Mouse (Mus musculus): ENCODE data around the gene Nfil3.

The Nfil3 gene

DNA sequence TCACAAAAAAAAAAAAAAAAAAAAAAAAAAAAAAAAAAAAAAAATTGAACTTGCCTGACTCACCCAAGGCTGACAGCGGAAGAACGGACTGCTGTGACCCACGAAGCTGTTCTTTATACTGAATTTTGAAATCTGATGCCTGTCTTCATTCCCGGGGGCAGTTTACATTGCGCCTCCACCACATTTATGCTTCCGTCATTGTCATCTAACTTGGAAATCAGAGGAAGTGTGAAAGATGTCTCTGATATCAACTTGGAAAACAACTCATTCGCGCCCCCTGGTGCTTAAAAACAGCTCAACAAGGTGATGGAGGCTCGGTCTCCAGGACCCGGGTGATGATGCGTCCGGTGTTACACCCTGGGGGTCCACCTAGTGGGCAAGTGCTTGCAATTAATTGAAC, 1.8 kb upstream of the Nfil3 start:
- DNase-seq (ENCODE audit: low read depth, low spot score): peak; percentile 87

DNA sequence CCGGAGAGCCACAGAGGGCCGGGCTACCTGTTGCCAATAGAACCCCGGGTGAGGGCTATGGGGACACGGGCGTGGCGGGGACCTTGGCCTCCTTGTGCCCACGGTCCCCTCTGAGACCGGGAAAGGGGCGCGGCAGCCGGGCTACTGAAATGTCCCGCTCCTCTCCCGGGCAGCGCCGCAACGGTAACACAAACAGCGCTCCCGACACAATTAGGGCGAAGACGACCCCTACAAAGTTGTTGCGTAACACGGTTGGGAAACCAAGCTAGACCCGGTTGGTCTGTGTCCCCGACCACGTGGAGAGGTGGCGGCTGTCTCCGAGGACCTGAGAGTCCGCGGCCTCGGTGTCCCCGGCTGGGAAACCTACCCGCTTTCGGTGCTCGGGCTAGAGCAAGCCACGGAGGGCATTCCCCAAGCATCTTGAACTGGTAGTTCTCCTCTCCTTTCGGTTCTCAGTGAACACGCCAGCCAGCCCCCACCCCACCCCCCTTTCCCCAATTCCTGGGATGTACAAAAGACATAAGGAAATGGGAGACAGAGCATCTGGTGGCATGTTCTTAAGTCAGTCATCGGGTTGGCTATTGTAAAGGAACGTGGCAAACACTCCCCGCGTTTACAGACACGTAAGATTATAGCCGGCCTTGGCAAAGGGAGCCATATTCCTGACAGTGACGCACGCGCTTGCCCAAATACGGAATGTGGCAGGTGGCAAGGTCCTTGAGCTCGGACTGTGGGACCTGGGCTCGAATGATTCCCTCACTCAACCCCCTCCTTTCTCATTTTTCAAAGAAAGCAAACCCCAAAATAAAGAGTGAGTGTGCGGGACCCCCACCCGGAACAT, 788 bp upstream of the Nfil3 start:
- DNase-seq (ENCODE audit: low read depth, low spot score): peak; percentile 60

DNA sequence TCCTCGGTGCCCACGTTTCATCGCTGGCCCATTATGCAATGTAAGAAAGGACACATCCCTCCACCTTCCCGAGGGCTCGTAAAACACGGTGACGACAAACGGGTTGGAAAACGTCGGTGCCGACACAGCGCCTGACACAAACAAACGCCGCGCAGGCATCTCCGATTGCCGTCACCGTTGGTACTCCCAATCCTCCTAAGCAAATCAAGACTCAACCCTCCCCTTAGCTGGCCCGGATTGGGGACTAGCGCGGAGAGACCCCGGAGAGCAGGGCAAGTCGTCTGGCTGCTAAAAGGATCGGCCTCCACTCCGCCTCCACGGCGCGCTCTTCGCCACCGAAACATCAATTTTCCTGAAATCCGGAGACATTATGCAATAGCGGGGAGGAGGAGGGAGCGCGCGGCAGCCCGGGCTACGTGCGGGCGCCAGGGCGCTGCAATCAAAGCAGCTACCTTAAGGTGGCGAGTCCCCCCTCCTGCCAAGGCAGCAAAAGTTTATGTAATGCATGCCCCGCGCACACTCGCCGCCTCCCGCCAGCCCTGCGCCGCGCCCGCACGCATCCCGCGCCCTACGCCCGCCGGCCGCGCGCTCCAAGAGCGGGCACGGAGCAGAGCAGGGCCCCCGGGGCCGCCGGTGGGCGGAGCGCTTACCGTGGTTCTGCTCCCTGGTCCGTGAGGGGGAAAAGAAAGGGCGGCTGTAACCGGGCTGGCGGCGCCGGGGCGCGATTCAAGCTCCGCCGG, 492 bp downstream of the Nfil3 start:
- DNase-seq (ENCODE audit: low read depth, low spot score): no peak

DNA sequence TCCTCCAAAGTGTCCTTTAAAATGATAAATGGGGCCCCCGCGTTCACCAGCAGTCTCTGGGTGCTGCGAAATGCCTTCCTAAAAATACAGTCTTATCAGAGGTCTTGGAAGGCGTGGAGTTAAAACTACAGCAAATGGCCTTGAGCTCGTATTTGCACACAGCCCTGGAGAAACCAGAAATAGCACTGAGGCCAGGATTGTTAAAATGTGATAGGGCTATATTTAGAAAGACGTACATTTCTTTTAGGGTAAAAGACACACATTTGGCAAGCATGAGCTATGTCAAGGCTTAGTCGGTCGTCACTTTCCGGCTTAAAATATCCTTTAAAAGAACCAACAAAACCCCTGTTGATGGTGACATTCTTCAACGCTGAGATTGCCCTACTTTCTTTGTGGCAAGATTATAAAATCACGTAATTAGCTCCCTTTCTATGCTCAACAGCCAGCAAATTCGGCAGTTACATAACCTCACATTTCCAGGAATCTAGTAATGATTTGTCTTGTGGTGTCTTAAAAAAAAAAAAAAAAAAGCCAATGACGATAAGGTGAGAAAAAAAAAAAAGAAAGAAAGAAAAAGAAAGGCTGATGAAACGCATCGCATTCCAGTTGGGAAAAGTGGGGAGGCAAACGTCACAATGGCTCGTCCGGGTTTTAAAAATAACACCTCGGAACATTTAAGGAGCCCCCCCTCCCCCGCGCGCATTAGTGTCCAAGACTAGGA, 1.4 kb downstream of the Nfil3 start:
- peak; percentile 32 for DNase-seq (ENCODE audit: low read depth, low spot score)

DNA sequence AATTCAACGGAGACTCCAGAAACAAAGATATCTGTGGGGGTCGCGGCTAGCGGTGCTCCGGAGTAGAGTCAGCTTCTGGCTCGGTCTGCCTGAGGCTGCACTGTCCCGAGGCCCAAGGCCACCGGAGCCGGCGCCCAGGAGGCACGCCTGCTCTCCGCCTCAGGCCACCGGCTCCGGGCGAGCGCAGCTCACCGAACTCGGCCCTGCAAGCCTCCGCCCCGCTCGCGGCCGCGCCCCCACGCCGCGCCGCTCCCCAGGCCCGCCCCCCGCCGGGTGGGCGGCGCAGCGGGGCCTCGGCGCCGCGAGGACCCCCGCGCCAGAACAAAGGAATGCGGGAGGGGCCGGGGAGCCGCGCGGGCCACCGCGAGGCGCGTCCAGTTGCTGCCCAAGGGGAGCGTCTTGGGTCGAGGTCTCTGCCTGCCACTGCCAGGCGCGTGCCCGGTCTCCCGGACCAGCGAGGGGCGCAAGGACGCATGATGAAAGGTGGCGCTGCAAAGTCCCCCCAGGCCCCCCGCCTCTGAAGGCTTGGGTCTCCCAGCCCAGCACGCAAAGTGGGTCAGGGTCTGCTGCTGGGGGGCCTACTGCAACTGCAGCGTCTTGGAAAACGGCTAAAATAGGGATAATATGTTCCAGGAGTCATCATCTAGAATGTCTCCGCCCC, 2.4 kb downstream of the Nfil3 start:
- DNase-seq (ENCODE audit: low read depth, low spot score): peak; percentile 26

DNA sequence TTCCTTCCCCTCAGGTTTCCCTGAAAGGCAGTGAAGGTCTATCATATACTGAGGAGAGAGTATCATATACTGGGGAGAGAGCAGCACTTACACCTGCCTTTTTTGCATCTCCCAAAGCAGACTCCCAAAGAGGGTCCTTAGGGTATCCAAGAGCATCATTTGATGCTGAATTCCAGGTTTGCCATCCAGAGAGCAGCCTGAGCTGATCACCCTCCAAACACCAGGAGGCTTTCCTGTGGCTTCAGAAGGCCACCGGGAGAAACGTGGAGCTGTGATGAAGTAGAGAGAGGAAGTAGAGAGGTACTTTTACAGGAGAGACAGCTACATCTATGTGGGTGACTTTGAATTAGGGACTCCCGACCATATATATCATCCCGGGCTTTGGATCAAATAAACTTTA, 3.1 kb downstream of the Nfil3 start:
- no peak for DNase-seq (ENCODE audit: low read depth, low spot score)

DNA sequence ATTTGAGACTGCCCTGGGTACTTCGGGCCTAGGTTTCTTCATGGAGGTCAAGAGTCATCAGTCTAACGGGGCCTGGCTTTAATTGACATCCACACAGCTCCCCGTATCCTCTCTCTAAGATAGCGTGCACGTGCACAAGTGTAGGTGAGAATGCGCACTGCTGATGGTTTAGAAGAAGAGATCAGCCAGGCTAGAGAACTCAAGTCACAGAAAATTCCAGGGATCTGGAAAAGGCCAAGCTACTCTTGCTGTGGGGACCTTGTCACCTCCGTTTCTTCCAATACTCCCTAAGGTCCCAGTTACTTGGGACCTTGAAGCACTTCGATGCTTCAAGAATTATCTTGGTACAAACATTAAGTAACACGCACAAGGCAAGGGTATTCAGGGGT, 3.7 kb downstream of the Nfil3 start:
- DNase-seq (ENCODE audit: low read depth, low spot score): no peak

DNA sequence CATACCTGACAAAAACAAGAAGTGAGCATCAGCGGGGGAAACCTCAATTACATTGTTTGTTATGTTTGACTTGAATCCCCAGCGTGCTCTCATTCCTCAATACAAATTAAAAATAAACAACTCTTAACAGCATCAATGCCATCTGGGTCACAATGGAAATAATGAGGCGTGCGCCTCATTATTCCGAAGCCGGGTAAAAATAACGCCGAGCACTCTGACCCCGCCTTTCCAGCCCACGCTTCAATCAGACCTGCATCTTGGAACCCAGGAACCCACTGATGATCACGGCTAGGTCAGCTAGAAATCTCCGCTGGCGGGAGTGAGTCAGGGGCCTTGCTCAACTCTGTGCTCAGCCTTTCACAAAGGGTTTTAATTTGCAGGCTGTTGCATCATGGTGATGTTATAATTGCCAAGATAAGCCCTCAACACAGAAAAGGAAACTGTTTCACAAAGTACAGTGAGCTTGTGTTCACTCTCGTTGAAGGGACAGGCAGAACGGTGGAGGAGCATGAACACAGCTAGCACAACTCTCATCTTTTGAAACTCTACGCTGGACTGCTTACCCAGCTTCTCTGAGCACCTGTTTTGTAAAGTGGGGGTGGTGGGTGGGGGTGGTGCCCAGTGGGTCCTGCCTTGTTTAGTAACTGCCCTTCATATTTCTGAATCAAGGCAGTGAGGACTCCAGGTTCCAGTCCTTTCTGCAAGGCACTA, 4.2 kb downstream of the Nfil3 start:
- peak; percentile 75 for DNase-seq (ENCODE audit: low read depth, low spot score)

DNA sequence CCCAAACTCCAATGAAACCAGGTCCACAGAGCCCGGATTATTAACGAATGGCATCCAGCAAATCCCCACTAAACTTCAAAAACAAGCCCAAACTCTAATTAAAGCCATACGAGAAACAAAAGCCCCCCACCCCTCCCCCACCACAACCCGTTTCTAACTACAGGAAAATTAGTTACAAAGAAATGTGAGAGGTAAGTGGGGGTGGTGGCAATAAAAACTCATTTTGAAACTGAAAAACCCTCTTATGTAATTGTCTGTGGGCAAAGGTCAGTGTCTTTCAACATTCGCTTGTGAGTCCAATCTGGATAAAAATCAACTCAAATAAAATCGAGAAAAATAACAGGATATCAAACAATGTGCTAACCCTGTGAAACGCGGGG, 4.8 kb downstream of the Nfil3 start:
- DNase-seq (ENCODE audit: low read depth, low spot score): no peak

DNA sequence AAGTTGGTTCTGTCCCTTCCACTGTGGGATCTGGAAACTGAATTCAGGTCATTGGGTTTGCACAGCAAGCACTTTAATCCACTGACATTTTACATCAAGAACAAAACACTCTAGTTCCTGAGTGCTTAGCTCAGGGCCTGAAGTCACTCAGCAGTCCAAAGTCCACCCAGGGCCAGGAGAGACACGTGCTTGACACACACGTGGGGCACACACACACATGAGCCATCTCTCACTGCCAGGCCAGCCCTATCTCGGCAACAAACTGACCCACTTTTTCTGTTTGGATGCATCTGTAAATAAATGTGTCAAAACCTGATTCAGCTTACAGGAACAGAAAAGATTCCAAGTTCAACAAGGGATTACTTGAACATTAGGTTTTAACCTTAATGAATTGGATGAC, 6.2 kb downstream of the Nfil3 start:
- DNase-seq (ENCODE audit: low read depth, low spot score): no peak

DNA sequence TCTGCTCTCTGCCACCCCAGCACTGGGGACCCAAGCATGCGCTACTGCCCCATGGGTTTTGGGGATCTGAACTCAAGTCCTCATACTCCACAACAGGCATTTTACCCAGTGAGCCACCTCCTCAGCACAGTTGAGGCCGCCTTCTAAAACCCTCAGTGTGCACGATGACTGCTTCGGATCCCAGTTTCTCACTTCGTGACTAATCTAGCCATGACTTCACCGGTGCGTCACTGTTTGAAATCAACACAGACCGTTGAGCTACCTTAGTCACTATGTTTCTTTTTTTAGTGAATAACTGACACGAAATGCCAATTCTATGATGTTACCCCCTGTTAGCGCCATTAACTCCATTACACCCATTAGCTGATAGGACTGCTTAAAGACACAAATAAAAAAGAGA, 7.4 kb downstream of the Nfil3 start:
- no peak for DNase-seq (ENCODE audit: low read depth, low spot score)

DNA sequence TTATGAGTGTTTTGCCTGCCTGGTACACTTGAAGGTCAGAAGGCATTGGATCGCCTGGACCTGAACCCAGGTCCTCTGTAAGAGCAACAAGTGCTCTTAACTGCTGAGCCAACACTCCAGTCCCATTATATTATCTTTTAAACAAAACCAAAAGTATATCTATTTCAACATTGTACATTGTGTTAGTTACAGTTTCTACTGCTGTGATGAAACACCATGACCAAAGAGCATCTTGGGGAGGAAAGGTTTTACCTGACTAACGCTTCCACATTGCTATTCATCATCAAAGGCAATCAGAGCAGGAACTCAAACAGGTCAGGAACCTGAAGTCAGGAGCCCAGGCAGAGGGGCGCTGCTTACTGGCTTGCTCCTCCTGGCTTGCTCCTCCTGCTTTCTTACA, 8.2 kb downstream of the Nfil3 start:
- no peak for DNase-seq (ENCODE audit: low read depth, low spot score)

DNA sequence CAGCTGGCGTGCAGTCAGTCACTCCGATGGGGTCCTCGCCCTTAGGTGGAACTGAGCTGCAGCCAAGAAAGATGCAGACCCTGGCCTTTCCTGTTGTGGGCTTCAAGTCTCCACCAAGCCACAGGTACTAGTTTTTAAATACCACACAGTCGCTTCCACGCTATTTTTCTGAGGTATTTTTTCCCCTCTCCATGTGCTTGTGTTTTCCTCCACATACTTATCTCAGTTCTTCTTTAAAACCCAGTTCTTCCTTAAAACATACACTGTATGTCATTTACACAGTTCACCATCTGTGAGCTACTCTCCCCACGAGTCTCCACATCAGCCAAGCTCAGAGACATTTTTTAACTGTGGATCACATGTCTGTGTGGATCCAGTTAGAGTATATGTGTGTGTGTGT, 10.0 kb downstream of the Nfil3 start:
- no peak for DNase-seq (ENCODE audit: low read depth, low spot score)

DNA sequence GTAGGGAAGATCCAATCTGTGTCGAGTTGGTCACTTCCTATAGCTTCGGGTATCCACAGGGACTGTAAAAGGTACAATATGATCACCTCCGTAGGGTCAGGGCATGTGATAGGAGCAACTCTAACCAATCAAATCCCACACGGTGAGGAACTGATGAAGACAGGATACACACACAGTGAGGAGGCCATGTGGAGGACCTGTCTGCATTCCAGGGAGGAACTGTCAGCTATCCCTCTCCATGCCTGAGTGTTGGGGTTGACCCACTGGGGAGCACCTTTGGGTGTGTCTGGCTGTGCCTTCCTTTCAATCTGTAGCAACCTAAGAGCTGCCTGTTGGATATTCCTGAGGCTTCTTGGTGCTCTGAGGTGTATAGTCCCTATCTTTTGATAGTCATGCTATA, 18.0 kb downstream of the Nfil3 start:
- DNase-seq (ENCODE audit: low read depth, low spot score): no peak

DNA sequence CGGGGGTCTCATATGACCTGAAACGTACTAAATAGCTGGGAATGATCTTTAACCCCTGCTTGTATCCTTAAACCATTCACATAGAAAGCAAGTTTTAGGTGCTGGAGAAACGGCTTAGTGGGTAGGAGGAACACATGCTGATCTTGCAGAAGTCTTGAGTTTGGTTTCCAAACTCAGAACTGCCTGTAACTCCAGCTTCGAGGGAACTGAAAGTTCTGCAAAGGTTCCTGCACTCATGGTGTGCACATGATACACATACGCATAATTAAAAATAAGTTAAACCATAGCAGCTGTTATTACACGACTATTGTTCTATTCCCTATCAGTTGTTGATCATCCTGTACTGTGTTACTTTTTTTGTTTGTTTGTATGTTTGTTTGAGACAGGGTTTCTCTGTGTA, 18.5 kb downstream of the Nfil3 start:
- DNase-seq (ENCODE audit: low read depth, low spot score): no peak

DNA sequence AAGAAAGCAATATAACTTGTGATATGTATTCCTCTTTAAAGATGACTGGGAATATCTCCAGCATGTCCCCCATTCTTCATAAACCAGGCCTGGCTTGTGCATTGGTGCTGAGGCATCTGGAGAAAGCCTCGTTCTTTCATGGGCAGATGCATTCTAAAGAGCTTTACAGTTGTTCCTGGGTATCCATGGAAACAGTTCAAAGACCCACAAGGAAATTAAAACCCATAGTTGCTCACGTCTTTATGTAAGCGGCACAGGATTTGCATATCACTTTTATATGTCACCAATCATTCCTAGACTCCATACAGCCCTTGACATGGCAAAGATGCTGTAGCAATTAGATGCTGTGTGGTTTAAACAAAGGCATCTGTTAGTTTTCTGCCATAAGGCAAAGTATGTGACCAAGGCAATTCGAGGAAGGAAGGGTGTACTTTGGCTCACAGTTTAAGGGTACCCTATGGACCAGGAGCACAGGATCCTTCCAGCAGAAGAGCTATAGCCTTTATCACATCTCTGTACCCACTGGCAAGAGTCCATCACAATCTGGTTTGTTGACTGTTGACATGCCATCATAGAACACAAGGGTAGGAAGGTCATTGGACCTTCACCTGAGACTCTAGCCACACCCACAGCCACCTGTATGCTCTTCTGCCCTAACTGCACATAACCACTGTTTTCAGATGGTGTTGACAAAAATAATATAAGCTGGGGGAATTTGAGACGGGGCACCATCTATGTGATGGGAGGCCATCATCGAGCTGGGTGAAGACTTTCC, 26.9 kb downstream of the Nfil3 start:
- no peak for DNase-seq (ENCODE audit: low read depth, low spot score)

DNA sequence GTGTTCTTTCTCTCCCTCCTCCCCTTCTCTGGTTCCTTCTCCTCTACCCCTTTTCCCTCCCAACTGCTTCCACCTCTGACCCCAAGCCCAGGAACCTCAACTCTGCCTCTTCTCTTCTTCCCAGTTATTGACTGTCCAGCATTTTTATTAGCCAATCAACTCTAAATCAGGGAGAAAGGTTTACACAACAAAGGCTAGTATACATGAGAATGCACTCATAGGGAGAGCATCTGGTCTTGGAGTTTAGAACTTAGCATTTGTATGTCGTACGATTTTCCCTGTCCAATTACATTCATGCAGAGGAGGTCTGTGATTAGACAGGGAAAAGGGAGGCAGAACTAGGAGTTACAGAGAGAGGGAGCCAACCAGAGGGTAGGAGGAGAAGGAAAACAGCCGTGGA, 31.7 kb downstream of the Nfil3 start:
- DNase-seq (ENCODE audit: low read depth, low spot score): no peak

DNA sequence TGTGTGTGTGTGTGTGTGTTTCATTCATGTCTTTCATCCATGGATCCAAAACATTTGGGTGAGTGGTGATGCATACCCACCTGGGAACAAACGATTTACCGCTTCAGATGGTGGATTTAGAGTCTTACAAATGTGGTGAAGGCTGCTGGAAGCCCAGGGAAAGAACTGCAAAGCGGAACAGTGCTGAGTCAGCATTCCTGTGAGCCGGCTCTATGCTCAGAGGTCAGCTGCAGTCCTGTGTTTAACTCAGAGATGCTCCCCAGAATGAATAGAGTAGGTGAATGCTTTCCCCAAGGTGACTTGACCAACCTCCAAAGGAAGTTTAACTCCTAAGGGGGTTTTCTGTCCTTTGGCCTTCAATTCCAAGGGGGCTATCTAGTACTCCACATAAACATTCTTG, 33.3 kb downstream of the Nfil3 start:
- DNase-seq (ENCODE audit: low read depth, low spot score): no peak

DNA sequence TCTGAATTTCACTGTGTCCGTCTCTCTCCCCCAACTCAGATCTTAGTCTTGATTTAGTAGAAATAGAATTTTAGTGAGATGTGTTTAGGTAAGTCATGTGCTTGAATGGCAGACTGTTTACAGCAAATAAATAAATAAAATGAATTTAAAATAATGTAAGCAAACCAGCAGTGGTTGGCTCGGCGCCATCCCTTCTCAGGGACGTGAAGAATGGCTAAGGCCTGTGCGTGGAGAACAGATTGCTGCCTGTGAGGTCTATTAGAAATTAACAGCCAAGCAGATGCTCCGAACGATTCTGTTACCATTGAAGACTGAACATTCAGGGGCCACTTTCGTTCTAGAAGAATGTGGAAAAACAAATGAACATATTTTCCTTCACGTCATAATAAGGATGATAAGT, 35.1 kb downstream of the Nfil3 start:
- no peak for DNase-seq (ENCODE audit: low read depth, low spot score)

DNA sequence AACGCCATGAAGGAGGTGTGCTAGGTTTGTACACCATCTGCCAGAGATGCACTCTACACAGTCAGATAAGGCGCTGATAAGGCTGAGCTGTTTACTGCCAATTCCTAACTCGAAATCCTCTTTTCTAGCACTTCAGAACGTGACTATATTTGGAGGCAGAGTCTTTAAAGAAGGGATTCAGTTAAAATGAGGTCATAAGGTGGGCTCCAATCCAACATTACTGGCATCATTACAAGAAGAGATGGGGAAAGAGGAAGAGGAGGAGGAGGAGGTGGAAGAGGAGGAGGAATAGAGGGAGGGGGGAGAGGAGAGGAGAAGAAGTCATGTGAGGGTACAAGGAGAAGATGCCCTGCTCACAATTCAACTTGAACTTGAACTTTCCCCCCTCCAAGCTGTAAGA, 36.8 kb downstream of the Nfil3 start:
- no peak for DNase-seq (ENCODE audit: low read depth, low spot score)
